Mouse (Mus musculus): ENCODE data around the gene Pcyox1.

GRCm38 (mm10) chr6:86420491-86420890, 23.5 kb upstream of the Pcyox1 start:
- TF ChIP-seq GATA1 (IDR thresholded peaks at IDR 0.05; ENCODE audit: borderline replicate concordance, low read length) (no peak), FLI1 (IDR thresholded peaks at IDR 0.05; ENCODE audit: low read length) (no peak)
